Mouse (Mus musculus): ENCODE data around the gene Htr6. TPM values are rescaled to one million over a fixed set of nuclear protein-coding genes. Genes with fewer than 3 reads are reported as not detected.

Htr6 gene
- total RNA-seq, 2 experiments from 2014 or later = 7.9 to 8.5 TPM

- DNase-seq (ENCODE audit: low spot score in 2 of 2) = no peak
These were observed 13.8 kb upstream of the Htr6 start for GRCm38 (mm10) chr4:139088982-139089671.

GRCm38 (mm10) chr4:139086984-139087383 lies 11.6 kb upstream of the Htr6 start:
- DNase-seq (ENCODE audit: low spot score in 2 of 2) = no peak

GRCm38 (mm10) chr4:139086037-139086436 lies 10.7 kb upstream of the Htr6 start:
- peak; percentile 91 to 93 for DNase-seq (ENCODE audit: low spot score in 2 of 2)

- no peak for DNase-seq (ENCODE audit: low spot score in 2 of 2)
These were observed 10.0 kb upstream of the Htr6 start for GRCm38 (mm10) chr4:139085337-139085736.

GRCm38 (mm10) chr4:139082790-139083564 lies 7.6 kb upstream of the Htr6 start:
- peak in 1 of 2 experiments; percentile 64 for DNase-seq (ENCODE audit: low spot score in 2 of 2)

GRCm38 (mm10) chr4:139081270-139081931 lies 6.0 kb upstream of the Htr6 start:
- peak in 1 of 2 experiments; percentile 71 for DNase-seq (ENCODE audit: low spot score in 2 of 2)

GRCm38 (mm10) chr4:139080259-139080658 lies 4.9 kb upstream of the Htr6 start:
- no peak for DNase-seq (ENCODE audit: low spot score in 2 of 2)

- DNase-seq (ENCODE audit: low spot score in 2 of 2) = no peak
These were observed 4.1 kb upstream of the Htr6 start for GRCm38 (mm10) chr4:139079439-139079838.

GRCm38 (mm10) chr4:139078726-139079125 lies 3.4 kb upstream of the Htr6 start:
- no peak for DNase-seq (ENCODE audit: low spot score in 2 of 2)

- no peak for DNase-seq (ENCODE audit: low spot score in 2 of 2)
These were observed 2.9 kb upstream of the Htr6 start for GRCm38 (mm10) chr4:139078313-139078712.

GRCm38 (mm10) chr4:139075915-139076314 lies 545 bp upstream of the Htr6 start:
- DNase-seq (ENCODE audit: low spot score in 2 of 2) = no peak

GRCm38 (mm10) chr4:139074060-139074459 lies 1.3 kb downstream of the Htr6 start:
- DNase-seq (ENCODE audit: low spot score in 2 of 2) = no peak

GRCm38 (mm10) chr4:139068287-139068686 lies 7.1 kb downstream of the Htr6 start:
- peak in 1 of 2 experiments; percentile 84 for DNase-seq (ENCODE audit: low spot score in 2 of 2)

GRCm38 (mm10) chr4:139064831-139065230 lies 10.5 kb downstream of the Htr6 start:
- no peak for DNase-seq (ENCODE audit: low spot score in 2 of 2)

- no peak for DNase-seq (ENCODE audit: low spot score in 2 of 2)
These were observed 15.8 kb downstream of the Htr6 start for GRCm38 (mm10) chr4:139059569-139059968.

GRCm38 (mm10) chr4:139058029-139058428 lies 17.3 kb downstream of the Htr6 start:
- no peak for DNase-seq (ENCODE audit: low spot score in 2 of 2)

- no peak for DNase-seq (ENCODE audit: low spot score in 2 of 2)
These were observed 18.1 kb downstream of the Htr6 start for GRCm38 (mm10) chr4:139057291-139057690.

GRCm38 (mm10) chr4:139055744-139056143 lies 19.6 kb downstream of the Htr6 start:
- no peak for DNase-seq (ENCODE audit: low spot score in 2 of 2)

- DNase-seq (ENCODE audit: low spot score in 2 of 2) = no peak
These were observed 20.0 kb downstream of the Htr6 start for GRCm38 (mm10) chr4:139055336-139055735.

GRCm38 (mm10) chr4:139054300-139054923 lies 21.0 kb downstream of the Htr6 start:
- DNase-seq (ENCODE audit: low spot score in 2 of 2) = peak; percentile 70 to 84

GRCm38 (mm10) chr4:139053391-139053790 lies 22.0 kb downstream of the Htr6 start:
- no peak for DNase-seq (ENCODE audit: low spot score in 2 of 2)

Measured in layer of hippocampus, postnatal 14 days (tissue).